Mouse (Mus musculus) Muller cell, postnatal 12 days (primary cell): ENCODE results near the gene Matn3.
"Not testable (repeated sequence)": the region's sequence is repeated elsewhere in the genome, so short reads cannot be mapped to it uniquely, and the experiment has no call there.

Source experiments
- DNase-seq: peaks from one replicate; pipeline ENCODE4 v3.0.0-alpha.2; 2015; ENCODE audit errors: inconsistent ontology term

The Matn3 gene

GRCm38 (mm10) chr12:8935349-8935748 lies 12.4 kb upstream of the Matn3 start:
- DNase-seq: peak; percentile 64

DNA sequence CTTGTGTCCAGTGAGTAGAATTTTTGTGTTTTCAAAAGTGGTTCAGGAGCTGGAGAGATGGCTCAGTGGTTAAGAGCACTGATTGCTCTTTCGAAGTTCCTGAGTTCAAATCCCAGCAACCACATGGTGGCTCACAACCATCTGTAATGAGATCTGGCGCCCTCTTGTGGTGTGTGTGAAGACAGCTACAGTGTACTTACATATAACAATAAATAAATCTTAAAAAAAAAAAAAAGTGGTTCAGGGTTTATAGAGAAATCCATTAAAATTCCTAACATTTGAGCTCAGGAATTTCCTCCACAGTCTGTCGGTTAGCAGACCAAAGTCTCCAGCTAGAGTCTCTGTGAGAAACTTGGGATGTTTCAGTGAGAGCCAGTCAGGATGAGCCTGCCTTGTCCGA lies 11.5 kb upstream of the Matn3 start:
- not testable (repeated sequence) for DNase-seq

GRCm38 (mm10) chr12:8939490-8939889 lies 8.2 kb upstream of the Matn3 start:
- DNase-seq: no peak

GRCm38 (mm10) chr12:8940011-8941005 lies 7.4 kb upstream of the Matn3 start:
- no peak for DNase-seq

GRCm38 (mm10) chr12:8941131-8941615 lies 6.6 kb upstream of the Matn3 start:
- no peak for DNase-seq

DNA sequence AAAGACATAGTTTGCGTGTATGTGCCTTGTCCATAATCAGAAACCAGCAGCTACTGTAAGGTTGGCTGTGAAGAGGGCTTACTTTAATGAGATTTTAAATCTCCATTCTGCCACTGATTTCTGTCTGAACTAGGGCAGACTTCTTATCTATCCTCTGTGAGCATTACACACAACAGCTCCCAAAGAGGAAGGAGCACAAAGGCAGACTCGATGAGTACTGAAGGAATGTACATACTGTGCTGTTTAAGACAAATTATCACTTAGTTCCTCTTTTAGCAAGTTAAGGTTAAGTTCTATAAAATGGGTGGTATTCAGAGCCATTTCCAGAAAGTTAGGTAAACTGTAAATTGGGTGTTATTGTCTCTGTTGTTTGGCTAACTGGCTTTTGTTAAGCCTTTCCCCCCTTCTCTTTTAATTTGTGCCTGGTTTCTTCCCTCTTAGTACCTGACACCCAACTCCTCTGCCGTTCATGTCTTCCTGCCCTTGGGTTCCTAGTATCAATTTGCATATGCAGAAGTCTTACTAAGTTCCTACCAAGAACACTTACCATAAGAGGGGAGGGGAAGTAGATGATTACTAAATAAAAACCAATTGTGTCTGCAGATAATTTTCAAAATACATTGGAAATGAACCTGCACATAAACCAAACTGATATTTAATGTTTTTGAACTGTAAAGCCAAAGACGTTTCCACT lies 5.9 kb upstream of the Matn3 start:
- DNase-seq: no peak

- no peak for DNase-seq
These were observed 566 bp upstream of the Matn3 start for GRCm38 (mm10) chr12:8947163-8947562.

DNA sequence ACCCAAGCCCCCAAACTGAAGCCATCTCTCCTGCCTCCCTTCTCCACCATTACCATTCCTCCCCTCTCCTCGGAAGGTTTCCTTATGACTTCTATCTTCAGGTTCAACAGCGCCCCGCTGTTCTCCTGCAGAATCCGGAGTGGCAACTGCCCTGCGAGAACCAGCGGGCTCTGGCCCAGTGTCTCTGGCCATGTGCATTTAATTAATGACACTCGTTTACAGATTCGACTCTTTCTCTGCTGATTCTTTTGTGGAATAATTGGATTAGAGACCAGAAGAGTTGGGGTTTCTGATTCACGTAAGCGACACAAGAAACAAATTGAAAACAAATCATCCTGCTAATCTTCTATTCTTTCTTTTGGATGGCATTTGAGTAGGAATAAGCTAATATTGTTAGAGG lies 5.4 kb downstream of the Matn3 start:
- DNase-seq: peak; percentile 54

- DNase-seq: no peak
These were observed 6.4 kb downstream of the Matn3 start for GRCm38 (mm10) chr12:8954161-8954561.

- peak; percentile 91 for DNase-seq
These were observed 14.0 kb downstream of the Matn3 start for GRCm38 (mm10) chr12:8961607-8962316.

DNA sequence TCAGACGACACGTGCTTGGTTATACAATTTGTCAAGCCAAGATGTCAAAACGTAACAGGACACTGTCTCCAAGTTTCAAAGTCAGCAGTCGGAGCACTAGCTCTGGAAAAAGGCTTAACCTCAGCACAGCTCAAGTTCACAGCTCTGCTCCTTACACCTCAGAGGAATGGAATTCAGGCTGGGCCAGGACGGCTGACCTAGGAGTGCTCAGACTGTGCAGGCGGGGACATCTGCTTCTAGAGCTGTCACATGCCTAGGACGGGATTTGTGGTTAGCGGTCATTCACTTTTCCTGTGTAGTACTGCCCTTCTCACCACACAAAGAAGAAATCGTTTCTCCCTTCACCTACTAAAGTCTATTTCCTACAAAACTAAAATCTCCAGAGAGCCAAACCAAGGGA lies 22.1 kb downstream of the Matn3 start:
- DNase-seq: peak; percentile 92

GRCm38 (mm10) chr12:8973820-8974465 lies 26.2 kb downstream of the Matn3 start, which contains the start of gene Wdr35:
Wdr35 (plus strand) TSS chr12:8973892.
- DNase-seq: peak; percentile 95

DNA sequence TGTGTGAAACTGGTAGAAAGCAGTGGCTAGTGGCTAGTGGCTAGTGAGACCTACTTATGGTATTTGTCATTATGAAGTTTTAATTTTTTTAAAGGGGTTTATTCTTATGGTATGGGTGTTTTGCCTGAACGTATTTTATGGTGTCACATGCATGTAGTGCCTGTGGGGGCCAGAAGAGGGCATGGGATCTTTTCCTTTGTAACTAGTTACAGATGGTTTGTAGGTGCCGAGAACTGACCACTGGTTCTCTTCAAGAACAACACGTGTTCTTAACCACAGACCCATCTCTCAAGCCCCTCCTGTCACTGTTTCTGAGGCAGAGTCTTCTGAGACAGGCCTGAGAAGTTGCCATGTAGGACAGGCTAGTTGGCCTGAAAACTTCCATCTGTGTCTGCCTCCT lies 27.3 kb downstream of the Matn3 start:
- no peak for DNase-seq

DNA sequence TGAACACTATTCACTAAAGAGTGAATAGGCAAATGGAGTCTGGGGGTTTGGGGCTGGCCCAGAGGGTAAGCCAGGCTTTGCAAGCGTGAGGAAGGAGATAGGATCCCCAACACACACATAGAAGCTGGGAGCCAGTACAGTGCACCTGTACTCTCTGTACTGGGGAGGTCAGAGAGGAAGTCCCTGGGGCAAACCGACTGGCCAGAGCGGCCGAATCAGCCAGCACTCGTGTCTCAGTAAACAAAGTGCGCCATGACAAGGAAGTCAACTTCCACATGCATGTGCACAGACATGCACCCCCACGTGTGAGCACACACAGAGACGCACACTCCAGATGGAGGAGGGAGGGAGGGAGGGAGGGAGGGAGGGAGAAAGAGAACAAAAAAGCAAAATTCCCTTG lies 45.5 kb downstream of the Matn3 start:
- DNase-seq: no peak

GRCm38 (mm10) chr12:8998318-8998717 lies 50.6 kb downstream of the Matn3 start:
- no peak for DNase-seq

- DNase-seq: peak; percentile 84
These were observed 54.4 kb downstream of the Matn3 start for GRCm38 (mm10) chr12:9002038-9002648.

DNA sequence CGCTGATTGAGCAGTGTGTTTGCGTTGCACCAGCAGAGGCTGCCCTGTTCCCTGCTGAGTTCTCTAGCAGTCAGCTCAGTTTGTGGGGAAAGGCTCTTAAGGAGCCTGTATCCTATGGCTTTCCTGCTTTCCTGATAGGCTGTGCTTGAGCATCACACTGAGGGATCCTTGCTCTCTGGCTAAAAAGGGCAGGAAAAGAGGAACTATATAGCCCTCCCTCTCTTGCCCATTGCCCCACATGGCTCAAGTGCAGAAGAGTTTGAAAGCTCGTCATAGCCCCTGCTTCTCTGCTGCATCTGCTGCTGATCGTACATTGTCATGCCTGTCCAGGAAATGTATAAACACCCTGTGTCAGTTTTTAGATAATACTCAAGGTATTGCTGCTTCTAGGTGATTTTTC lies 59.4 kb downstream of the Matn3 start:
- DNase-seq: no peak

DNA sequence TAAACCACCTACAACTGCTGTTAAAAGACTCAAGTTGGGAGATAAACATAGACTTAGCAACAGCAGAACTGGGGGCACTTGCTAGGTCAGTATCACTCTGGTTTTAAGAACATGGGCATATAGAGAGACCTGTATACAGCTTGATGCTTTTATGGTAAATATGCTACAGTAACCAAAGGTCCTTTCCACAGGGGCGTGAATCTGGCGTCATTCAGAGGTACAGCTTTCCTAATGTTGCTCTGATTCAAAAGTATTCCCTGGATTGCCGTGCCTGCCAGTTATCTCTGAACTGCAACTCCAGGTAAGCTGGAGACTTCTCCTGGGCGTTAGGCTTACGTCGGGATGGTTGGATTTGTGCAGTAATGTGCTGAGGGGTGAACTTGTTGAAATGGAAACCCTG lies 60.1 kb downstream of the Matn3 start:
- DNase-seq: no peak

GRCm38 (mm10) chr12:9010311-9010710 lies 62.6 kb downstream of the Matn3 start:
- no peak for DNase-seq

DNA sequence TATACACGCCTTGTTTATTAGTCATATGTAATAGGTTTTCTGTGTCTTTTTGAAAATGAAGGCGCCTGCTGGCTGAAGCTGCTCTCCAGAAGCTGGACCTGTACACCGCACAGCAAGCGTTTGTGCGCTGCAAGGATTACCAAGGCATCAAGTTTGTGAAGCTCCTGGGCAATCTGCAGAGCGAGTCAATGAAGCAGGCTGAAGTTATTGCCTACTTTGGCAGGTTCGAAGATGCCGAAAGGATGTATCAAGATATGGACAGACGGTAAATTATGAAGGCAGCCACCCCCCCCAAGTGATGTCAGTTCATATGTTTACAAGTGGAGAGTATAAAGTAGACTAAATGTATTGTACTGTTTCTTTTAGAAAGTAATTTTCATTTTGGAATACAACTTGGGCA lies 68.6 kb downstream of the Matn3 start:
- DNase-seq: no peak

GRCm38 (mm10) chr12:9020431-9020830 lies 72.7 kb downstream of the Matn3 start:
- DNase-seq: no peak
